Mouse (Mus musculus): ENCODE data around the gene Gli1. TPM values are rescaled to one million over a fixed set of nuclear protein-coding genes. Genes with fewer than 3 reads are reported as not detected.
"Not testable (repeated sequence)": the region's sequence is repeated elsewhere in the genome, so short reads cannot be mapped to it uniquely, and the experiment has no call there.

Gli1 gene
- polyA plus RNA-seq, 1 experiment: 19.8 TPM

- H3K27me3 ChIP-seq (ENCODE audit: control insufficient read depth, insufficient read depth, low read length, poor library complexity, severe bottlenecking): no peaks in the 10 kb centered on the region
- peak overlapping the region; percentile 59; the same call in 1 of the 2 replicates for H3K27ac ChIP-seq (ENCODE audit: insufficient read depth, low read length)
- H3K9me3 ChIP-seq (replicated peaks; ENCODE audit: control insufficient read depth, insufficient read depth, low read length, poor library complexity, severe bottlenecking): no peaks in the 10 kb centered on the region
- H3K36me3 ChIP-seq (ENCODE audit: control insufficient read depth, insufficient read depth, low read length, poor library complexity, severe bottlenecking): peaks cover 16% of the 10 kb centered on the region
- H3K4me1 ChIP-seq (ENCODE audit: control insufficient read depth, insufficient read depth, low read length): no peaks in the 10 kb centered on the region
- no peak for TF ChIP-seq CTCF (IDR thresholded peaks at IDR 0.05; ENCODE audit: low read depth, low read length)
- H3K9ac ChIP-seq (ENCODE audit: low read depth, poor library complexity, severe bottlenecking): no peak overlapping the region
- H3K4me3 ChIP-seq (ENCODE audit: low read depth, low read length): no peak overlapping the region
Observed at GRCm38 (mm10) chr10:127312858-127313257, 28.9 kb downstream of the Gli1 start.

GRCm38 (mm10) chr10:127312356-127312676 is 29.5 kb downstream of the Gli1 start:
- peaks cover 21% of the 10 kb centered on the region for H3K36me3 ChIP-seq (ENCODE audit: control insufficient read depth, insufficient read depth, low read length, poor library complexity, severe bottlenecking)
- H3K4me3 ChIP-seq (ENCODE audit: low read depth, low read length): peak overlapping the region; percentile 95
- no peaks in the 10 kb centered on the region for H3K9me3 ChIP-seq (replicated peaks; ENCODE audit: control insufficient read depth, insufficient read depth, low read length, poor library complexity, severe bottlenecking)
- H3K4me1 ChIP-seq (ENCODE audit: control insufficient read depth, insufficient read depth, low read length): no peaks in the 10 kb centered on the region
- no peaks in the 10 kb centered on the region for H3K27me3 ChIP-seq (ENCODE audit: control insufficient read depth, insufficient read depth, low read length, poor library complexity, severe bottlenecking)
- peak overlapping the region; percentile 98; the same call in 1 of the 2 replicates for H3K9ac ChIP-seq (ENCODE audit: low read depth, poor library complexity, severe bottlenecking)
- H3K27ac ChIP-seq (ENCODE audit: insufficient read depth, low read length): 0 out of 2 replicates have a peak overlapping the region, but pooled peaks have one; percentile 8
- TF ChIP-seq EP300 (IDR thresholded peaks at IDR 0.05; ENCODE audit: insufficient read depth, low read depth, low read length) (no peak), CTCF (IDR thresholded peaks at IDR 0.05; ENCODE audit: low read depth, low read length) (peak; percentile 45)

DNA sequence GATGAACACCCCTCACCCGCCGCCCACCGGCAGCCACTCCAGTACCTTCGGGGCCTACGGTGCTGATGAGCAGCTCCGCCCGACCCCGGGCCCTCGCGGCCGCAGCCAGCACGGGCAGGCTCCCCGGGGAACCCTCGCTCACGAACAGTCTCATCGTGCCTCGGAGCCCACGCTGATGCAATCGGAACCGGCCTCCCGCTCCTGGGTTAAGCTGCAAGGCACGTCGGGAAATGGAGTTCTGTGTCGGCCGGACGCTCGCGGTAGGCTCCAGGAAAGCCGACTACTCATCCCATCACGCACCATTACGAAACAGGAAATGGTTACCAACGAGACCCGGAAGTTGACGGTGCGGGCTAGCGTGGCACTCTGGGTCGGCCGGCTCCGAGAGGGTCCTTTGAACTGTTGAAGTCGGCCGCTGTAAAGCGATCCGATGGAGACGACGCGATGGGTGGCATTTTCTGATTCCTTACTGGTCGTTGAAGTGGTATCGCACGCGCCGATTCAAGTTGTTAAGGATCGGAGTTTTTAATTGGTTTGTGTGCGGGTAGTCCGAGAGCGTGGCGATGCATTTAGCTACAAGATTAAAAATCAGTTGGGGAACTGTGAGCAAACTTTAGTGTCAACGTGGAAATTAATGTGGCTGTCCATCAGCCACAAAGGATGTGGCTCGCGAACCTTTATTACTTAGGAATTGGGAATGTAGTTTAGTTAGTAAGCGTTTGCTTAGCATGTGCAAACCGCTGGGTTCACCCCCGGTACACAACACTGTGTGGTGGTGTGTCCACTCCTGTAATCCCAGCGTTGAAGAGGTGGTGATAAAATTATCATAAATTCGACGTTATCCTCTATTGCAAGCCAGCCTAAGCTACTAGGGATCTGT is 30.1 kb downstream of the Gli1 start, which contains the start of gene Mars:
Gene Mars (minus strand): TSS at position 311 of the 880 bp plus-strand sequence.
- peak within 1 kb of the TSS; percentile 59 for H3K27ac ChIP-seq (ENCODE audit: insufficient read depth, low read length)
- H3K36me3 ChIP-seq (ENCODE audit: control insufficient read depth, insufficient read depth, low read length, poor library complexity, severe bottlenecking): peaks cover 27% of the 10 kb centered on the region
- H3K4me3 ChIP-seq (ENCODE audit: low read depth, low read length): peak within 1 kb of the TSS; percentile 95
- H3K9me3 ChIP-seq (replicated peaks; ENCODE audit: control insufficient read depth, insufficient read depth, low read length, poor library complexity, severe bottlenecking): no peaks in the 10 kb centered on the region
- H3K4me1 ChIP-seq (ENCODE audit: control insufficient read depth, insufficient read depth, low read length): no peaks in the 10 kb centered on the region
- peak within 1 kb of the TSS; percentile 98 for H3K9ac ChIP-seq (ENCODE audit: low read depth, poor library complexity, severe bottlenecking)
- TF ChIP-seq CTCF (IDR thresholded peaks at IDR 0.05; ENCODE audit: low read depth, low read length): no peak
- peak; percentile 34 for TF ChIP-seq POLR2A (IDR thresholded peaks at IDR 0.05; ENCODE audit: insufficient read depth, low read length)
- TF ChIP-seq EP300 (IDR thresholded peaks at IDR 0.05; ENCODE audit: insufficient read depth, low read depth, low read length): peak; percentile 11; the same call in 1 of the 2 replicates
- no peaks in the 10 kb centered on the region for H3K27me3 ChIP-seq (ENCODE audit: control insufficient read depth, insufficient read depth, low read length, poor library complexity, severe bottlenecking)

DNA sequence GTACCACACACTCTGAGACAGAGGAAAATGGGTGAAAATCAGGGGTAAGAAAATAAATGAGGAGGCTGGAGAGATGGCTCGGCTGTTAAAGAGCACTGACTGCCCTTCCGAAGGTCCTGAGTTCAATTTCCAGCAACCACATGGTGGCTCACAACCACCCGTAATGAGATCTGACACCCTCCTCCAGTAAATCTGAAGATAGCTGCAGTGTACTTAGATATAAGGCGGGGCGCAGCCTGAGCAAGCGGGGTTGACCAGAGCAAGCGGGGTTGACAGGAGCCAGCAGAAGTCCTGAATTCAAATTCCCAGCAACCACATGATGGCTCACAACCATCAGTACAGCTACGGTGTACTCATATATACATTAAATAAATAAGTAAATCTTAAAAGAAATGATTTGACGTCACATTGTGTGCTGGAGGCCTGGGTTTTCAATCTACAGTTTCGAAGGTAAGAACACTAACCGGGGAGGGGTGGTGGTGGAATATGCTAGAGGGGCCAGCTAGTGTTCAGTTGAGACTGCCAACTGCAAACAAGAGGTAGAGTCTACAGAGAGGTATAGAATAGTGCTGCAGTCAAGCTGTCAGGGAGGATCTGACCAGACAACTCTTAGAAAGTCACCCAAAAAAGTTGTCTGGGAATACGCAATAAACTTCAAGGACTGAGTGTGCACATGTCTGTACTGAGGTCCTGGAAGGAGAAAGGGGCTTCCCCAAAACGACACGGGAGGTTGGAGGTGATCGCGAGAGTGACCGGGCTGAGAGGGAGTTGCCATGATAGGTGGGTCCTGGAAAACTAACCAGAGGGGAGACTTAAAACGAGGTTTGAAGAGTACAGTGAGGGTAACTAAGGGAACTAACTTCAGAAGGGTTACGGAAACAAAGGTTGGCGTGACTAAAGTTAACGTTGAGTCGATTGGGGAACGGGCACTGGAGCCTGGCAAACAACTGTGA is 31.0 kb downstream of the Gli1 start:
- TF ChIP-seq EP300 (IDR thresholded peaks at IDR 0.05; ENCODE audit: insufficient read depth, low read depth, low read length) (no peak), CTCF (IDR thresholded peaks at IDR 0.05; ENCODE audit: low read depth, low read length) (no peak), POLR2A (IDR thresholded peaks at IDR 0.05; ENCODE audit: insufficient read depth, low read length) (no peak)
- Histone ChIP-seq H3K4me3 (ENCODE audit: low read depth, low read length) (peak overlapping the region; percentile 95), H3K27ac (ENCODE audit: insufficient read depth, low read length) (peak overlapping the region; percentile 59), H3K36me3 (ENCODE audit: control insufficient read depth, insufficient read depth, low read length, poor library complexity, severe bottlenecking) (peaks cover 36% of the 10 kb centered on the region), H3K4me1 (ENCODE audit: control insufficient read depth, insufficient read depth, low read length) (no peaks in the 10 kb centered on the region), H3K9ac (ENCODE audit: low read depth, poor library complexity, severe bottlenecking) (peak overlapping the region; percentile 98), H3K27me3 (ENCODE audit: control insufficient read depth, insufficient read depth, low read length, poor library complexity, severe bottlenecking) (no peaks in the 10 kb centered on the region), H3K9me3 (replicated peaks; ENCODE audit: control insufficient read depth, insufficient read depth, low read length, poor library complexity, severe bottlenecking) (no peaks in the 10 kb centered on the region)

DNA sequence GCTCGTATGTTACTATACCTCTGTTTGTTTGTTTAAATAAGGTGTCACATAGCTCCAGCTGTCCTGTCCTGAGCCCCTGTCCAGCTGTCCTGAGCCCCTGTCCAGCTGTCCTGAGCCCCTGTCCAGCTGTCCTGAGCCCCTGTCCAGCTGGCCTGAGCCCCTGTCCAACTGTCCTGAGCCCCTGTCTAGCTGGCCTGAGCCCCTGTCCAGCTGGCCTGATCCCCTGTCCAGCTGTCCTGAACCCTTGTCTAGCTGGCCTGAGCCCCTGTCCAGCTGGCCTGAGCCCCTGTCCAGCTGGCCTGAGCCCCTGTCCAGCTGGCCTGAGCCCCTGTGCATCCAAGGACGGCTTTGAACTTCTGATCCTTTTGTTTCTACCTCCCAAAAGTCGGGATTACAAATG is 32.6 kb downstream of the Gli1 start:
- not testable (repeated sequence) for H3K27ac ChIP-seq (ENCODE audit: insufficient read depth, low read length); H3K9me3 ChIP-seq (replicated peaks; ENCODE audit: control insufficient read depth, insufficient read depth, low read length, poor library complexity, severe bottlenecking); H3K4me1 ChIP-seq (ENCODE audit: control insufficient read depth, insufficient read depth, low read length); H3K27me3 ChIP-seq (ENCODE audit: control insufficient read depth, insufficient read depth, low read length, poor library complexity, severe bottlenecking); H3K9ac ChIP-seq (ENCODE audit: low read depth, poor library complexity, severe bottlenecking); H3K4me3 ChIP-seq (ENCODE audit: low read depth, low read length)
- peaks cover 44% of the 10 kb centered on the region for H3K36me3 ChIP-seq (ENCODE audit: control insufficient read depth, insufficient read depth, low read length, poor library complexity, severe bottlenecking)

DNA sequence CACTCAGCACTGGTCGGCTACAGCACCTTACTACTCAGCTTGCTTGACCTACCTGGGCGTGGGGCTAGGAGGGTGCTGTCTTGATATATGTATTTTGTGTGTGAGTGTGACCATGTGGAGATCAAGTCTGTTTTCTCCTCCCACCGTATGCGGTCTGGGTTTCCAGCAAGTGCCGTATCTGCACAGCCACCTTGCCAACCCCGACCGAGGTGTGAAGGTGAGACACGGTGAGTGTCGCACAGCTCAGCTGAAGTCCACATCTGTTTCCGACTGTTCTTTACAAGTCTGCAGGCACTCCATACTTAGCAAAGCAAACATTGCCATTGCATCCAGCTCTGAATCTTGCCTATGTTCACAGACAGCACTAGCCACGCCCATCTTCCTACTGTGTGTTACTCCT is 38.6 kb downstream of the Gli1 start:
- Histone ChIP-seq H3K27me3 (ENCODE audit: control insufficient read depth, insufficient read depth, low read length, poor library complexity, severe bottlenecking) (no peaks in the 10 kb centered on the region), H3K9ac (ENCODE audit: low read depth, poor library complexity, severe bottlenecking) (no peak overlapping the region), H3K4me1 (ENCODE audit: control insufficient read depth, insufficient read depth, low read length) (no peaks in the 10 kb centered on the region), H3K36me3 (ENCODE audit: control insufficient read depth, insufficient read depth, low read length, poor library complexity, severe bottlenecking) (peaks cover 71% of the 10 kb centered on the region), H3K27ac (ENCODE audit: insufficient read depth, low read length) (no peak overlapping the region), H3K4me3 (ENCODE audit: low read depth, low read length) (no peak overlapping the region), H3K9me3 (replicated peaks; ENCODE audit: control insufficient read depth, insufficient read depth, low read length, poor library complexity, severe bottlenecking) (no peaks in the 10 kb centered on the region)
- TF ChIP-seq CTCF (IDR thresholded peaks at IDR 0.05; ENCODE audit: low read depth, low read length) (no peak), POLR2A (IDR thresholded peaks at IDR 0.05; ENCODE audit: insufficient read depth, low read length) (no peak), EP300 (IDR thresholded peaks at IDR 0.05; ENCODE audit: insufficient read depth, low read depth, low read length) (no peak)
